Mouse (Mus musculus): ENCODE measurements around the gene B4galt7.

- TF ChIP-seq CTCF (conservative IDR thresholded peaks at IDR 0.05 in 1 of 2, IDR thresholded peaks at IDR 0.05 in 1 of 2; ENCODE audit: low read depth in 2 of 2, low read length in 2 of 2) (no peak), POLR2A (IDR thresholded peaks at IDR 0.05; ENCODE audit: low read depth, low read length) (no peak), CHD2 (IDR thresholded peaks at IDR 0.05; ENCODE audit: low read length) (no peak), ZNF384 (IDR thresholded peaks at IDR 0.05; ENCODE audit: low read depth, low read length) (no peak), MAFK (IDR thresholded peaks at IDR 0.05; ENCODE audit: insufficient replicate concordance, low read length) (no peak), RCOR1 (conservative IDR thresholded peaks at IDR 0.05; ENCODE audit: low read depth, low read length) (no peak), ZC3H11A (IDR thresholded peaks at IDR 0.05; ENCODE audit: low read depth, low read length) (no peak), ETS1 (conservative IDR thresholded peaks at IDR 0.05; ENCODE audit: low read depth, low read length) (no peak), USF1 (IDR thresholded peaks at IDR 0.05; ENCODE audit: low read depth, low read length) (no peak), CHD1 (IDR thresholded peaks at IDR 0.05; ENCODE audit: low read depth, low read length) (no peak), ZKSCAN1 (IDR thresholded peaks at IDR 0.05; ENCODE audit: borderline replicate concordance, low read depth, low read length) (no peak), TCF12 (IDR thresholded peaks at IDR 0.05; ENCODE audit: low read depth, low read length) (no peak), HCFC1 (IDR thresholded peaks at IDR 0.05; ENCODE audit: low read depth, low read length) (no peak)
These were observed 26.3 kb upstream of the B4galt7 start, which contains the start of gene Tmed9 for GRCm38 (mm10) chr13:55573432-55573831.

All from CH12.LX (cell line).